Mouse (Mus musculus): ENCODE measurements around the gene Ppy.

DNA sequence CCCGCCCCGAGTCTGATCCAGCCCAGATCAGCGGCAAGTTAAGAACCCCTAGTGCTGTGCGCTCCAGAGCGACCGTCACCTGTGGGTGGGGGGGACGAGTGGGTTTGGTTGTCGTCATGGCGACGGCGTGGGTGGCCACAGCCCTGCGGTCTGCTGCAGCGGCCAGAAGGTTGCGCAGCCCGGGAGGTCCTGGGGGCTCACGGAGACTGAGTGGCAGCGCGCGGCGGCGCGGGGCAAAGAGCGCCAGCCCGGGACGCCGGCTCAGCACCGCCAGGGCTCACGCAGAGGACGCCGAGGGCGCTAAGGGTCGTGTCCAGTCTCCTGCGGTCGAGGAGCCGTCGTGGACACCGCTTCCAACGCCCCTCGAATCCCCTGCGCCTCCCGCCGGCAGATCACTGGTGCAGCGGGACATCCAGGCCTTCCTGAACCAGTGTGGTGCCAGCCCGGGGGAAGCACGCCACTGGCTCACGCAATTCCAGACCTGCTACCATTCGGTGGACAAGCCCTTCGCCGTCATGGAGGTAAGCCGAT is 44.4 kb upstream of the Ppy start, which contains the start of gene Nags:
- TF ChIP-seq CTCF (IDR thresholded peaks at IDR 0.05; ENCODE audit: extremely low read depth, insufficient read length, insufficient replicate concordance, low read depth, low read length) (no peak), POLR2A (IDR thresholded peaks at IDR 0.05; ENCODE audit: low read depth, low read length) (peak; percentile 81; the same call in 1 of the 2 replicates)
